Mouse (Mus musculus) 3T3-L1 (cell line): ENCODE data around the gene Vmn2r15.

Experiments used
- DNase-seq: peaks from one replicate; pipeline ENCODE4 v3.0.0-alpha.2; 2015; ENCODE audit warnings: low read depth, low spot score

The Vmn2r15 gene

DNA sequence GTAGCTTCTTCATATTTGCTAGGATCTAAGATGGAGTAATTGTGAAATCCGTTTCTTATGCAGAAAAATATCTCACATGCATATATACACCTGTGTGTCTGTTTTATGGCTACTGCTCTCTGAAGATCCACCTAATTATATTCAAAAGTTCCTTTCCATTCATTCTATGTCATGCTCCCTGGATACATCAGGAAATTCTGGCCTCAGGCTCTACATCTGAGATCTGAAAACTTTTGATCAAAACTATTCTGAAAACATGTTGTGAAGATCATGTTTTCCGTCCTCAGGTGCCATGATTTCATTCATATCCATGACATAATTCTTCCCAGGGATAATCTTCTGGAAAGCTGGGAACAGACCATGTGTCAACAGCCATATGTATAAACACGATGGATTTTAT, at the start of gene Vmn2r15:
Gene Vmn2r15 (minus strand): TSS at position 101 of the 400 bp plus-strand sequence.
- DNase-seq = no peak

DNA sequence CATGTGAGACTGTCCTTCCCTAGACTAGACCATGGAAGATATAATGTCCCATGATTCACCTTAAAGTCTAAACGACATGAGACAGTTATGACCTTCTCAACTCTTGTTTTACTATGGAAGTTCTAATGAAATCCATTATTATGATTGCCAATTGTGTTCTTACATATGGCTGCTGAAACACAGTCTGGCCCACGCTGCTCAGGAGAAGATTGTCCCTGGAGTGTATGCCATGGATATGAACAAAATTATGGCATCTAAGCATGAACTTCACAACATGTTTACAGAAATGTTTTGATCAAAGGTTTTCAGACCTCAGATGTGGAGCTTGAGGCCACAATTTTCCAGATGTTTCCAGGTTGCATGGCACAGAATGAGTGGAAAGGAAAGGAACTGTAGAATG, 32.4 kb upstream of the Vmn2r15 start, which contains the start of gene Vmn2r16:
Gene Vmn2r16 (plus strand): TSS at position 301 of the 400 bp plus-strand sequence.
- no peak for DNase-seq

DNA sequence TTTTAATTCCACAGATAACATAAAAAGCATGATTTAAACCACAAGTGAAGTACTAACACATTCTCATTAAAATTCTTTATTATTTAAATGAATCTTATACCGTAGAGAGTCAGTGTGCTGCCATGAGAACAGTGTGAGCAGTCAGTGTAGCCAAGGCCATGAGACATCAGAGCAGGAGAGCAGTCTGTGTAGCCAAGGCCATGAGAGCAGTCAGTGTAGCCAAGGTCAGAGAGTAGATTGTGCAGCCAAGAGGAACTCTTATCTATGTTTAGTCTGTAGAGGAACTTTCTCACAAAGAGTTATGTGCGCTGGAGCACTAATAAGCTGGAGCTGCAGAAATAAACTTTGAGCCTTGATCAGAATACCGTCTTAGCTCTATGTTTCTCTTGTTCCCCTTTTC, 2.8 kb downstream of the Vmn2r15 start:
- DNase-seq = no peak
